Mouse (Mus musculus): Measurements from ENCODE around the gene Dazap2.

- no peak for TF ChIP-seq CTCF (IDR thresholded peaks at IDR 0.05; ENCODE audit: control insufficient read depth, insufficient read depth, insufficient replicate concordance, low read depth, low read length)
- no peak for TF ChIP-seq POLR2A (IDR thresholded peaks at IDR 0.05; ENCODE audit: control insufficient read depth, low read depth, low read length)
Observed at GRCm38 (mm10) chr15:100616221-100616620, 1.1 kb downstream of the Dazap2 start.

Measured in testis, adult 2 months (tissue).